9 mouse cellular contexts compared by ENCODE assay signal in genomic region chr10:20673798-20674197, GRCm38 (mm10). TPM values are rescaled to one million over a fixed set of nuclear protein-coding genes. Genes with fewer than 3 reads are reported as not detected.
DNase-seq lines count a peak whose midpoint lies in the region; ATAC-seq and TF ChIP-seq lines count a peak whose summit lies in the region.
"Had no signal": no experiment of that assay in that cellular context is flagged by ENCODE, and none has a peak within 500 bp of the region (broad histone marks: within the 10 kb centered on the region; RNA-seq: fewer than 3 reads in every experiment).

No protein-coding gene starts in this region.

- no peak overlapping the region for H3K27ac ChIP-seq in heart, embryonic 10.5 days
- H3K27ac ChIP-seq in heart, postnatal 0 days (ENCODE audit: low read depth) = 0 out of 2 replicates have a peak overlapping the region, but pooled peaks have one; percentile 9
- H3K27ac ChIP-seq in liver, embryonic 12.5 days = no peak overlapping the region

- peak; percentile 96 for DNase-seq in heart, adult 11 months
- no peak for DNase-seq in heart, embryonic 10.5 days (ENCODE audit: low spot score)
- DNase-seq in heart, postnatal 0 days (ENCODE audit: low spot score) = peak; percentile 44
- DNase-seq in left cerebral cortex, postnatal 25 days (ENCODE audit: low spot score in 2 of 2) = peak; percentile 73 to 97
- no peak for DNase-seq in ovary, postnatal 10 days (ENCODE audit: low spot score)

- no peaks in the 10 kb centered on the region for H3K9me3 ChIP-seq in heart, embryonic 10.5 days
- no peaks in the 10 kb centered on the region for H3K9me3 ChIP-seq in heart, postnatal 0 days (replicated peaks; ENCODE audit: control insufficient read depth, low read length)
- no peaks in the 10 kb centered on the region for H3K9me3 ChIP-seq in liver, embryonic 12.5 days (replicated peaks)

- TF ChIP-seq CTCF in heart, postnatal 0 days (IDR thresholded peaks at IDR 0.05; ENCODE audit: low read depth) = no peak

- no peaks in the 10 kb centered on the region for H3K27me3 ChIP-seq in heart, embryonic 10.5 days (ENCODE audit: insufficient read depth, poor library complexity, severe bottlenecking)
- H3K27me3 ChIP-seq in heart, postnatal 0 days (ENCODE audit: control insufficient read depth, insufficient read depth, low read length) = no peaks in the 10 kb centered on the region
- H3K27me3 ChIP-seq in liver, embryonic 12.5 days (replicated peaks) = no peaks in the 10 kb centered on the region
- H3K27me3 ChIP-seq: CH12.LX had no signal

- intact Hi-C loops in left cerebral cortex, postnatal 25 days (cut with DNase I) = loop anchor here (2.0 to 5.0 kb wide), 2 partner anchors 51 to 144 kb away; partner anchors contain the start of gene Pde7b

- H3K36me3 ChIP-seq in heart, embryonic 10.5 days = no peaks in the 10 kb centered on the region
- no peaks in the 10 kb centered on the region for H3K36me3 ChIP-seq in heart, postnatal 0 days (replicated peaks; ENCODE audit: control insufficient read depth, insufficient read depth, low read length)
- H3K36me3 ChIP-seq in liver, embryonic 12.5 days = no peaks in the 10 kb centered on the region

- no peak overlapping the region for H3K4me2 ChIP-seq in heart, postnatal 0 days (ENCODE audit: low read depth, low read length)
- H3K4me2 ChIP-seq in liver, embryonic 12.5 days = no peak overlapping the region

- no peak overlapping the region for H3K4me3 ChIP-seq in heart, embryonic 10.5 days
- H3K4me3 ChIP-seq in heart, postnatal 0 days (ENCODE audit: low read depth, low read length) = no peak overlapping the region
- no peak overlapping the region for H3K4me3 ChIP-seq in liver, embryonic 12.5 days

- H3K9ac ChIP-seq in heart, postnatal 0 days (replicated peaks; ENCODE audit: low read depth, low read length) = no peak overlapping the region
- H3K9ac ChIP-seq in liver, embryonic 12.5 days = no peak overlapping the region

- peaks cover 3% of the 10 kb centered on the region; the same call in 1 of the 2 replicates for H3K4me1 ChIP-seq in heart, embryonic 10.5 days
- peaks cover 33% of the 10 kb centered on the region for H3K4me1 ChIP-seq in heart, postnatal 0 days (ENCODE audit: control insufficient read depth, insufficient read depth)
- no peaks in the 10 kb centered on the region for H3K4me1 ChIP-seq in liver, embryonic 12.5 days

- TF ChIP-seq EP300 in heart, postnatal 0 days (IDR thresholded peaks at IDR 0.05; ENCODE audit: low read depth) = no peak

- ATAC-seq in activated CD4-positive, CD25-positive, alpha-beta regulatory T cell, adult 4 months = peak; percentile 57
- ATAC-seq in heart, postnatal 0 days (ENCODE audit: insufficient read depth, low read depth) = no peak
- ATAC-seq in liver, embryonic 12.5 days = no peak
- no peak for ATAC-seq in cerebellum, adult (ENCODE audit: insufficient number of reproducible peaks, low FRiP score, low TSS enrichment)

- WGBS in heart, embryonic 10.5 days = 87% methylated on average over 4 of the region's 4 CpGs
- 72% methylated on average over 4 of the region's 4 CpGs for WGBS in heart, postnatal 0 days
- 76% methylated on average over 4 of the region's 4 CpGs for WGBS in liver, embryonic 12.5 days (ENCODE audit: insufficient replicate concordance)

RNA-seq across cellular contexts. Expression of gene Pde7b, which starts 51.1 kb away (rescaled TPM):
- 4.2 and 6.6 TPM in 2 replicates for polyA plus RNA-seq in heart, embryonic 10.5 days (2016; fragmentation: Nextera tagmentation; extraction: Ambion mirVana)
- not detected for polyA plus RNA-seq in activated CD4-positive, CD25-positive, alpha-beta regulatory T cell, adult 4 months (2017; shearing (Covaris generic))
- total RNA-seq in heart, postnatal 0 days (2014; rRNA removed; ENCODE audit: low replicate concordance) = 5.4 and 11.8 TPM in 2 replicates
- polyA plus RNA-seq in heart, postnatal 0 days (2015; fragmentation: Nextera tagmentation; extraction: Ambion mirVana) = 4.6 and 5.0 TPM in 2 replicates
- 10 to 100 TPM; 41.4 to 66.1 TPM for total RNA-seq in left cerebral cortex, postnatal 25 days (2021)
- polyA plus RNA-seq in liver, embryonic 12.5 days (2016; fragmentation: Nextera tagmentation; extraction: Ambion mirVana) = 0.29 and 0.42 TPM in 2 replicates
- total RNA-seq: CH12.LX had no signal

Comparison
In these comparisons a context has a peak if more than half of its experiments do, and no peak if none do; other contexts are left out.
1. DNase-seq: peak in heart, adult 11 months (single experiment), heart, postnatal 0 days (single experiment) and left cerebral cortex, postnatal 25 days (2 of 2); none in heart, embryonic 10.5 days (single experiment) and ovary, postnatal 10 days (single experiment).